Mouse (Mus musculus) CH12.LX (cell line): ENCODE results near the gene Zbtb37.

Source experiments
- CHD1 ChIP-seq: IDR thresholded peaks from 2 replicates; pipeline ENCODE4 v1.6.1; 2012; ENCODE audit warnings: low read depth, low read length, improper control_type of control experiment, inconsistent platforms
- CHD2 ChIP-seq: IDR thresholded peaks from 2 replicates; pipeline ENCODE4 v1.6.1; 2011; ENCODE audit warnings: low read length, improper control_type of control experiment
- CTCF ChIP-seq, 2 experiments: IDR thresholded peaks in 1 of 2; conservative IDR thresholded peaks in 1 of 2; 2 replicates each; pipeline ENCODE4 v1.5.1; 2011 to 2012; ENCODE audit warnings: low read depth in 2 of 2, low read length in 2 of 2, improper control_type of control experiment in 1 of 2, inconsistent platforms in 1 of 2, mild to moderate bottlenecking in 1 of 2, moderate library complexity in 1 of 2
- ELF1 ChIP-seq: IDR thresholded peaks from 2 replicates; pipeline ENCODE4 v1.6.1; 2014; ENCODE audit warnings: low read depth, mild to moderate bottlenecking, inconsistent platforms, low read length, improper control_type of control experiment
- EP300 ChIP-seq: IDR thresholded peaks from 2 replicates; pipeline ENCODE4 v1.6.1; 2011; ENCODE audit warnings: low read length, improper control_type of control experiment
- HCFC1 ChIP-seq: IDR thresholded peaks from 2 replicates; pipeline ENCODE4 v1.6.1; 2012; ENCODE audit warnings: low read depth, mild to moderate bottlenecking, inconsistent platforms, low read length, improper control_type of control experiment
- MAFK ChIP-seq: IDR thresholded peaks from 2 replicates; pipeline ENCODE4 v1.6.1; 2011; ENCODE audit warnings: low read length, improper control_type of control experiment; ENCODE audit not compliant: insufficient replicate concordance
- MEF2A ChIP-seq: IDR thresholded peaks from 2 replicates; pipeline ENCODE4 v1.6.1; 2014; ENCODE audit warnings: low read depth, mild to moderate bottlenecking, inconsistent platforms, low read length, improper control_type of control experiment, borderline replicate concordance
- MXI1 ChIP-seq: IDR thresholded peaks from 2 replicates; pipeline ENCODE4 v1.6.1; 2011; ENCODE audit warnings: mild to moderate bottlenecking, low read depth, low read length, improper control_type of control experiment
- POLR2A ChIP-seq: IDR thresholded peaks from 2 replicates; pipeline ENCODE4 v1.6.1; 2011; ENCODE audit warnings: low read depth, mild to moderate bottlenecking, improper control_type of control experiment, low read length
- SMC3 ChIP-seq: IDR thresholded peaks from 2 replicates; pipeline ENCODE4 v1.6.1; 2011; ENCODE audit warnings: low read depth, low read length, improper control_type of control experiment
- TCF12 ChIP-seq: IDR thresholded peaks from 2 replicates; pipeline ENCODE4 v1.6.1; 2014; ENCODE audit warnings: low read depth, mild to moderate bottlenecking, inconsistent platforms, low read length, improper control_type of control experiment
- USF2 ChIP-seq: conservative IDR thresholded peaks from 2 replicates; pipeline ENCODE4 v1.6.1; 2011; ENCODE audit warnings: low read depth, low read length, improper control_type of control experiment
- ZKSCAN1 ChIP-seq: IDR thresholded peaks from 2 replicates; pipeline ENCODE4 v1.6.1; 2012; ENCODE audit warnings: low read depth, inconsistent platforms, low read length, improper control_type of control experiment, borderline replicate concordance

GRCm38 (mm10) chr1:161020051-161020450 is 14.6 kb downstream of the Zbtb37 start:
- no peak for TF ChIP-seq ELF1
- TF ChIP-seq EP300 = no peak
- TF ChIP-seq MAFK = no peak
- no peak for TF ChIP-seq CTCF (conservative IDR thresholded peaks at IDR 0.05 in 1 of 2, IDR thresholded peaks at IDR 0.05 in 1 of 2; ENCODE audit: low read depth in 2 of 2, low read length in 2 of 2)
- TF ChIP-seq POLR2A = no peak
- TF ChIP-seq HCFC1 = no peak
- TF ChIP-seq MXI1 = no peak
- no peak for TF ChIP-seq CHD2
- TF ChIP-seq ZKSCAN1 = no peak
- no peak for TF ChIP-seq USF2
- TF ChIP-seq CHD1 = no peak
- TF ChIP-seq SMC3 = no peak
- no peak for TF ChIP-seq MEF2A
- TF ChIP-seq TCF12 = no peak
